Mouse (Mus musculus) G1E (cell line): ENCODE measurements around the gene Akap3.

Experiments used
- CTCF ChIP-seq: IDR thresholded peaks from 2 replicates; pipeline ENCODE4 v1.5.1; 2012; ENCODE audit warnings: low read depth, low read length, inconsistent platforms, mixed read lengths
- GATA1 ChIP-seq: IDR thresholded peaks from 2 replicates; pipeline ENCODE4 v1.6.1; 2012; ENCODE audit warnings: borderline replicate concordance, low read length, inconsistent platforms, mixed read lengths
- GATA2 ChIP-seq: IDR thresholded peaks from 2 replicates; pipeline ENCODE4 v1.6.1; 2012; ENCODE audit warnings: low read depth, low read length, inconsistent platforms, borderline replicate concordance
- POLR2AphosphoS5 ChIP-seq: IDR thresholded peaks from 2 replicates; pipeline ENCODE4 v1.6.1; 2012; ENCODE audit warnings: low read depth, low read length, inconsistent platforms; ENCODE audit not compliant: insufficient replicate concordance
- TAL1 ChIP-seq: conservative IDR thresholded peaks from 2 replicates; pipeline ENCODE4 v1.6.1; 2012; ENCODE audit warnings: low read depth, low read length, inconsistent platforms, mixed read lengths

GRCm38 (mm10) chr6:126816338-126816737 lies 36.6 kb upstream of the Akap3 start:
- TF ChIP-seq GATA1 (no peak), CTCF (no peak), TAL1 (no peak), POLR2AphosphoS5 (no peak), GATA2 (no peak)
